Comparison of ENCODE assay signal across 15 mouse cellular contexts in the genomic region with DNA sequence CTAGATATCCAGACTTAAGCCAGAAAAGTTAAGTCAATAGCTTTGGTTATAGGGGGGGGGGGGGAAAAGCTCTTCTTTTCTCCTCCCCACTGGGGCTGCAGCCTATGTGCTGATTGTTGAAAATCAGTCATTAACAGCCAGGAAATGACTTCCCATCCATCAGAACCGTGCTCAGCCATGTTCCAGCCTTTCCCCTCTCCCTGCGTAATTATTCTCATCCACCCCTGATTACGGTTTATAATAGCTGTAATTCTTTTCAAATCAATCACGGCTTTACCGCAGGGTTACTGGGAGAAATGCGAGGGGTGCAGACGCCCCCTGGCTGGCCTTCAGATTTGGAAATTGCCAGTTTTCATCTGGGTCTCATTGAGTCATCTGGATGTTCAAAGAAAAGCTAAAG.
A peak's percentile ranks its signal among the peaks of the same experiment; 100 is the strongest.
DNase-seq lines count a peak whose midpoint lies in the region; ATAC-seq lines count a peak whose summit lies in the region.
"Had no signal": no experiment of that assay in that cellular context is flagged by ENCODE, and none has a peak within 500 bp of the region (broad histone marks: within the 10 kb centered on the region; RNA-seq: fewer than 3 reads in every experiment).

No protein-coding gene starts in this region.

- H3K4me3 ChIP-seq in embryonic facial prominence, embryonic 11.5 days (ENCODE audit: low read depth, low read length), result no peak overlapping the region
- H3K4me3 ChIP-seq in forebrain, embryonic 15.5 days, result no peak overlapping the region
- H3K4me3 ChIP-seq: erythroblast, embryonic 14.5 days; gastrocnemius, adult 2 months; liver, embryonic 15.5 days had no signal

- no peaks in the 10 kb centered on the region for H3K27me3 ChIP-seq in embryonic facial prominence, embryonic 11.5 days (ENCODE audit: control insufficient read depth, insufficient read depth, low read length)
- no peaks in the 10 kb centered on the region for H3K27me3 ChIP-seq in forebrain, embryonic 15.5 days

- H3K27ac ChIP-seq in embryonic facial prominence, embryonic 11.5 days (replicated peaks; ENCODE audit: low read depth, low read length), result peak overlapping the region; percentile 66
- H3K27ac ChIP-seq in forebrain, embryonic 15.5 days (replicated peaks), result no peak overlapping the region; the same call in 1 of the 2 replicates
- H3K27ac ChIP-seq: gastrocnemius, adult 2 months; liver, embryonic 15.5 days had no signal

- H3K4me2 ChIP-seq in embryonic facial prominence, embryonic 11.5 days (ENCODE audit: low read depth, low read length), result no peak overlapping the region
- no peak overlapping the region for H3K4me2 ChIP-seq in forebrain, embryonic 15.5 days (replicated peaks)
- H3K4me2 ChIP-seq: liver, embryonic 15.5 days had no signal

- intact Hi-C loops in heart, postnatal 25 days (cut with DNase I), result no loop called here
- intact Hi-C loops in gastrocnemius, postnatal 14 days (cut with DNase I; ENCODE audit: low total_unique reads), result no loop called here

- no peak overlapping the region for H3K9ac ChIP-seq in embryonic facial prominence, embryonic 11.5 days (replicated peaks; ENCODE audit: low read length)
- no peak overlapping the region for H3K9ac ChIP-seq in forebrain, embryonic 15.5 days (replicated peaks)
- H3K9ac ChIP-seq: liver, embryonic 15.5 days had no signal

- 33% methylated on average over 7 of the region's 7 CpGs for WGBS in embryonic facial prominence, embryonic 11.5 days
- WGBS in forebrain, embryonic 15.5 days, result 20% methylated on average over 7 of the region's 7 CpGs

- H3K9me3 ChIP-seq in embryonic facial prominence, embryonic 11.5 days (replicated peaks; ENCODE audit: control insufficient read depth, low read length), result no peaks in the 10 kb centered on the region
- no peaks in the 10 kb centered on the region for H3K9me3 ChIP-seq in forebrain, embryonic 15.5 days
- H3K9me3 ChIP-seq: liver, embryonic 15.5 days had no signal

- peak; percentile 44 to 50 for DNase-seq in kidney, postnatal 4 days
- no peak for DNase-seq in kidney, postnatal 25 days
- peak; percentile 78 for DNase-seq in embryonic facial prominence, embryonic 11.5 days (ENCODE audit: low spot score)
- DNase-seq in mesoderm, embryonic 11.5 days (ENCODE audit: low read depth, low spot score), result peak; percentile 38
- DNase-seq in heart, postnatal 25 days (ENCODE audit: low spot score), result no peak
- no peak for DNase-seq in gastrocnemius, postnatal 14 days
- DNase-seq: cerebellum, adult 9-10 months; gastrocnemius, adult 2 months; layer of hippocampus, adult 9-11 months; lung, postnatal 4 days had no signal

- H3K36me3 ChIP-seq in embryonic facial prominence, embryonic 11.5 days (replicated peaks; ENCODE audit: control insufficient read depth, insufficient read depth, low read depth, low read length), result no peaks in the 10 kb centered on the region
- no peaks in the 10 kb centered on the region for H3K36me3 ChIP-seq in forebrain, embryonic 15.5 days
- H3K36me3 ChIP-seq: liver, embryonic 15.5 days had no signal

- ATAC-seq in embryonic facial prominence, embryonic 11.5 days (replicated peaks; ENCODE audit: insufficient number of reproducible peaks, low FRiP score, low TSS enrichment, low read depth), result 0 out of 2 replicates have a peak, but pooled peaks have one; percentile 44
- ATAC-seq in forebrain, embryonic 15.5 days (replicated peaks), result 0 out of 2 replicates have a peak, but pooled peaks have one; percentile 32
- ATAC-seq in erythroblast, adult 5-6 weeks (replicated peaks; ENCODE audit: low FRiP score, poor library complexity, severe bottlenecking), result no peak
- ATAC-seq: activated CD4-positive, CD25-positive, alpha-beta regulatory T cell, adult 4 months had no signal

- no peaks in the 10 kb centered on the region for H3K4me1 ChIP-seq in embryonic facial prominence, embryonic 11.5 days (ENCODE audit: control insufficient read depth, insufficient read depth, low read length)
- H3K4me1 ChIP-seq in forebrain, embryonic 15.5 days, result peaks cover 5% of the 10 kb centered on the region; the same call in 1 of the 2 replicates
- H3K4me1 ChIP-seq: liver, embryonic 15.5 days had no signal

Comparison
In these comparisons a context has a peak if more than half of its experiments do, and no peak if none do; other contexts are left out.
1. DNase-seq: peak in kidney, postnatal 4 days (2 of 2), embryonic facial prominence, embryonic 11.5 days (single experiment) and mesoderm, embryonic 11.5 days (single experiment); none in kidney, postnatal 25 days (0 of 2), heart, postnatal 25 days (single experiment) and gastrocnemius, postnatal 14 days (single experiment).